Mouse (Mus musculus) ES-E14 (cell line): Measurements from ENCODE around the gene Agap1.

Experiments
- CHD2 ChIP-seq: IDR thresholded peaks from 2 replicates; pipeline ENCODE4 v1.6.1; 2014; ENCODE audit warnings: mild to moderate bottlenecking, low read depth, low read length, inconsistent platforms
- HCFC1 ChIP-seq: IDR thresholded peaks from 2 replicates; pipeline ENCODE4 v1.6.1; 2012; ENCODE audit warnings: low read length, inconsistent platforms, borderline replicate concordance; ENCODE audit not compliant: insufficient read depth
- MAFK ChIP-seq: IDR thresholded peaks from 2 replicates; pipeline ENCODE4 v1.6.1; 2014; ENCODE audit warnings: mild to moderate bottlenecking, low read depth, low read length, inconsistent platforms; ENCODE audit not compliant: insufficient read depth
- ZNF384 ChIP-seq: IDR thresholded peaks from 2 replicates; pipeline ENCODE4 v1.6.1; 2012; ENCODE audit warnings: low read depth, low read length, inconsistent platforms

- TF ChIP-seq MAFK (no peak), CHD2 (no peak), ZNF384 (no peak), HCFC1 (no peak)
Observed at GRCm38 (mm10) chr1:89845487-89845886, 390.9 kb downstream of the Agap1 start.
